Mouse (Mus musculus) adrenal gland, adult (tissue): ENCODE data around the gene Ick.
"Not testable (repeated sequence)": the region's sequence is repeated elsewhere in the genome, so short reads cannot be mapped to it uniquely, and the experiment has no call there.

ENCODE experiments used
- DNase-seq, 2 experiments: peaks; one replicate each; pipeline ENCODE4 v3.0.0; 2022 to 2023; ENCODE audit warnings: low spot score in 1 of 2; ENCODE audit not compliant: inconsistent age in 2 of 2

Ick gene

GRCm38 (mm10) chr9:78146099-78146498 is 37.1 kb downstream of the Ick start:
- no peak for DNase-seq

GRCm38 (mm10) chr9:78146627-78147026 is 37.6 kb downstream of the Ick start:
- no peak for DNase-seq

- DNase-seq: no peak
Measured at GRCm38 (mm10) chr9:78148149-78148548, 39.2 kb downstream of the Ick start.

GRCm38 (mm10) chr9:78149770-78150169 is 40.8 kb downstream of the Ick start:
- peak in 1 of 2 experiments; percentile 61 for DNase-seq

GRCm38 (mm10) chr9:78154211-78154977 is 45.4 kb downstream of the Ick start:
- no peak for DNase-seq

- DNase-seq: no peak
Measured at GRCm38 (mm10) chr9:78157221-78157620, 48.2 kb downstream of the Ick start.

GRCm38 (mm10) chr9:78163291-78163690 is 54.3 kb downstream of the Ick start:
- DNase-seq: no peak

GRCm38 (mm10) chr9:78164741-78165140 is 55.7 kb downstream of the Ick start:
- DNase-seq: no peak

- DNase-seq: no peak
Measured at GRCm38 (mm10) chr9:78165454-78165853, 56.5 kb downstream of the Ick start.

- DNase-seq: no peak
Measured at GRCm38 (mm10) chr9:78166694-78167452, 57.9 kb downstream of the Ick start.

- DNase-seq: no peak
Measured at GRCm38 (mm10) chr9:78167453-78167969, 58.5 kb downstream of the Ick start.

GRCm38 (mm10) chr9:78168864-78169263 is 59.9 kb downstream of the Ick start:
- no peak for DNase-seq

GRCm38 (mm10) chr9:78174016-78174415 is 65.0 kb downstream of the Ick start:
- no peak for DNase-seq

GRCm38 (mm10) chr9:78174925-78175276 is 65.9 kb downstream of the Ick start:
- not testable (repeated sequence) for DNase-seq

GRCm38 (mm10) chr9:78175277-78176200 is 66.5 kb downstream of the Ick start:
- peak; percentile 95 to 98 for DNase-seq

GRCm38 (mm10) chr9:78176201-78176727 is 67.3 kb downstream of the Ick start:
- DNase-seq: peak; percentile 70 to 90

- DNase-seq: no peak
Measured at GRCm38 (mm10) chr9:78176831-78177230, 67.8 kb downstream of the Ick start.

- no peak for DNase-seq
Measured at GRCm38 (mm10) chr9:78178197-78178596, 69.2 kb downstream of the Ick start.

GRCm38 (mm10) chr9:78179071-78179470 is 70.1 kb downstream of the Ick start:
- DNase-seq: no peak

- DNase-seq: not testable (repeated sequence)
Measured at GRCm38 (mm10) chr9:78182474-78182873, 73.5 kb downstream of the Ick start, which contains the start of gene Gsta4. Gene Gsta4 (plus strand): TSS chr9:78182774.

- no peak for DNase-seq
Measured at GRCm38 (mm10) chr9:78185686-78186085, 76.7 kb downstream of the Ick start.
